Mouse (Mus musculus): ENCODE data around the gene Zfp704.

The Zfp704 gene

DNA sequence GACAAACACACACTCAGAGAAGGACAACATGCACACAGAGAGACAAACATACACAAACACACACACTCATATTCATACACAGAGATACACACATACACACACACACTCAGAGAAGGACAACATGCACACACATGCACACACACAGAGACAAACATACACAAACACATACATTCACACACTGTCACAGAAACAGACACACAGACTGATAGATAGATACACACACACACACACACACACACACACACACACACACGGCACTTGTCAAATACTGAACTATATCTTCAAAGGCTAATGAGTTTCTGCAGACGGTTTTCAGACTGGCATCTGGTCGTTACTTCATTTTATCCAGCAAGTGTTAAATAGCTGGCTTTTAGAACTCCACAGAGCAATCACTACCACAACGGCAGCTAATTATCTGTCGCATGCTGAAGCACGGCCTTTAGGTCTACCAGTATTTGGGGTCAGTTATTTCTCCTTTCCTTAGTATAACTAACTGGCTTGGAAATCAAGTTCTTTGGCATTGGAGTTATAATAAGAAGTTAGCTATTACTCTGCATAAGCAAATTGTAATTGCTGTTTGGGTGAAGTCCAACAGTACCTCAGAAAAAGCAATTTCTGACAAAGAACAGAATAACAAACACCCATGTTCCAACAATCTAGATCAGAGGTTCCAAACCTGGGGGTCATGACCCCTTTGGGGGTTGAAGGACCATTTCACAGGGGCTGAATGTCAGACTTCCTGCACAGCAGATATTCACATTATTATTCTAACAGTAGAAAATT is 51.9 kb downstream of the Zfp704 start:
- no peak for DNase-seq (ENCODE audit: low read depth, low spot score)

DNA sequence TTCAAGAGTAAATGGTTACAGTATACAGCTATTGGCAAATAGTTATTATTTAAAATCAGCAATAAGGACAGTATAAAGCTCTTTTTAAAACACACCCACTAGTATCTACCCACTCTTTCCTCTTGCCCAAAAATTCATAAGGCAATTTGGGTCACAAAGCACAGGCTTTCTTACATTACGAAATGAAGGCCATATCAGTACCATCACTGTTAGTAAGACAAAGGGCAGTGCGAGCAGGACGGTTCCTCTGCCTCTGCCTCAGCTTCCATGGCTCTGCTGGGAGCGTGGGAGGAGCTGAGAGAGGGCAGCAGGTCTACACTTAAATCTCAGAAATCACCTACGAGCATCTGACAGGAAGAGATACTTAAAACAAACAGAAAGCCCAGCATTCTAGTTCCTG is 53.7 kb downstream of the Zfp704 start:
- DNase-seq (ENCODE audit: low read depth, low spot score): no peak

DNA sequence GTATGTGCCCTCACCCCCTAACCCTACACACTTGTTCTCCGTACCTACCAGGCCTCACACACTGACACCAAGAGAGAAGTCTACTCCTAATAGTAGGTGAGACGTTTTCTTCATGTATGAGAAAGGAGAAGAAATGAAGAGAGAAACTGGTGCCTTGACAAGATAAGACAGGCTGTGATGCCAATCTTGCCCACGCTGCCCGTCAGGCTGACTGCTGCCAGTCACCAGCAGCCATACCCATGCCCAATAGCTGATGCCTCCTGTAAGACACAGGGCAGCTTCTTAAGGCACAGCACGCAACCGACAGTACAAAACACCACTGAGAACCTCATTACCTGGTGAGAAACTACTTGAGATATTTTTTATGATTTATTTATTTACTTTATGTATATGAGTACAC is 55.0 kb downstream of the Zfp704 start:
- DNase-seq (ENCODE audit: low read depth, low spot score): no peak

DNA sequence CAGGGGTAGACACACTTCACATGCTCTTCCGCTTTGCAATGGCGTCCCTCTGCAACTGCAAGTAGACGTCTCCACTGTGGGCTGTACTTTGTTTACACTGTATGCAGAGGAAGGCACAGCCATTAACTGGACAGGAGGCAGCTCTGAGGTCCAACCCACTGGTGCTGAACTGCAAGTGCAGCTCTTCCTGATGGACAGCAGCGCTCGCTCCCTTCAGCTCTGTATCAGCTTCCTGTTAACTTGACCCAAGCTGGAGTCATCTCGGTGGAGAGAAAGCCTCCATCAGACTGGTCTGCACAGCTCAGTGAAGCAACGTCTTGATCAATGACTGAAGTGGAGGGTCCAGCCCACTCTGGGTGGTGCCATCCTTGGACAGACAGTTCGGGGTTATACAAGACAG is 57.6 kb downstream of the Zfp704 start:
- DNase-seq (ENCODE audit: low read depth, low spot score): no peak

DNA sequence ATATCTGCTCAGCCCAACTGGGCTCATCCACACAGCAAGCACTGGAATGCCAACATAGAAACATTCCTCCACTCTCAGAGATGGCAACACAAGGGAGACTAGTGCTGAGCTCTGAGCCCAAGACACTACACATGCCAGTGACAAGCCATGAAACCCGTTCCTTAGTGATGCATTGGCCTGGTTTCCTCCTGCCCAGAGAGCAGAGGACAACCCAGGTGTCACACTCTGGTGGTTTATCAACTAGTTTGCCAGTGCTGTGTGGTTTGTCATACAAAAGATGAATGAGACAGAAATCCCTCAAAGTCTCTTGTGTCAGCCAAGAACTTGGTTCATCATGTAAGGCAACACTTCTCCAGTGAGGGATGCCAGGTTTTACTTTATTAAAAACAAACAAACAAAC is 59.0 kb downstream of the Zfp704 start:
- no peak for DNase-seq (ENCODE audit: low read depth, low spot score)

GRCm38 (mm10) chr3:9549815-9550214 is 60.1 kb downstream of the Zfp704 start:
- no peak for DNase-seq (ENCODE audit: low read depth, low spot score)

GRCm38 (mm10) chr3:9548188-9548587 is 61.7 kb downstream of the Zfp704 start:
- DNase-seq (ENCODE audit: low read depth, low spot score): no peak

DNA sequence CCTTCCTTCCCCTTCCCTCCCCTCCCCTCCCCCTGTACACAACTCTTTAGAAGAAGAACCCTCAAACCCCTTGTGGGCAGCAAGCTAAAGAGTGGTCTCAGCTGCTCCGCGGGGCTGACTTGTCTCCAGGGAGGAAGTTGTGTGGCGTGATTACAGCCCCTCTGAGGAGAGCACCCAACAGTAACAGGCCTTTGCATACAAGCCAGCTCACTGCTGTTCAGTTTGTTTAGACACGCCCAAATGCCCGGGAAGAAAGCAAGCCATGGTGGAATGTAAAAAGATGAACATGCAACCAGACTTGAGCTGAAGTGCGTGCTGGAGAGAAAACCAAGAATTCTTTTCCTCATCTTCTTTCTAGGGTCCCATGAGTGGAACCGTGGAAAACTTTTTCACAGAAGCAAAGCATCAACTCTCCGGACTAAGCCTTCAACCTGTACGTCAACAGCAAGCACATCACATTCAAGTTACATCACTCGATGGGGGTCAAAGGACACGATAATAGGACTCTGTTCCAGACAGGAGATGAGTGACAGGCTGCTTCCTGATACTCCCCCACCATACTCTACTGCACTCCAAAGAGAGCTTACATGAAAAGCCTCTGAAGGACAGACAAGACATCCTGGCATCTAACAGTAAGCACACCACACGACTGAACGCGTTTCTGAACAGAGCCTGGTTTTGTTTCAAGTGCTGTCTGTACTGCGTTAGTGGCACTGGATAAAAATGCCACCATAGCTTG is 62.8 kb downstream of the Zfp704 start:
- DNase-seq (ENCODE audit: low read depth, low spot score): peak; percentile 43

- no peak for DNase-seq (ENCODE audit: low read depth, low spot score)
Measured at GRCm38 (mm10) chr3:9544421-9544820, 65.5 kb downstream of the Zfp704 start.

DNA sequence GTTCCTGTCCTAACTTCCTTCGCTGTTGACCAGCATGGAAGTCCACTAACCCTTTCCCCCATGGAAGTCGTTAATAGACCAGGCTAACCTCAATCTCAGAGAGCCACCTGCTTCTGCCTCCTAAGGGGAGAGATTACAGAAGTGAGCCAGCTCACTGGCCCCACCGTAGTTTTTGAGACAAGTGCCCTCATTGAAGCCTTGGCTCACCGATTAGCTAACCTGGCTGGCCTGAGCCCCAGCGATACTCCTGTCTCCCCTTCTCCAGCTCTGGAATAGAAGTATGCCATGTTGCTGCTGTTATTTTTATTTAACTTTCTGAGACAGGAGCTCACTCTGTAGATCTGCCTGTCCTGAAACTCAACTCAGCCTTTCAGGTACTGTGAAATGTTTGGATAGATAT is 66.0 kb downstream of the Zfp704 start:
- no peak for DNase-seq (ENCODE audit: low read depth, low spot score)

- no peak for DNase-seq (ENCODE audit: low read depth, low spot score)
Measured at GRCm38 (mm10) chr3:9543463-9543862, 66.4 kb downstream of the Zfp704 start.

GRCm38 (mm10) chr3:9541561-9541960 is 68.3 kb downstream of the Zfp704 start:
- no peak for DNase-seq (ENCODE audit: low read depth, low spot score)

DNA sequence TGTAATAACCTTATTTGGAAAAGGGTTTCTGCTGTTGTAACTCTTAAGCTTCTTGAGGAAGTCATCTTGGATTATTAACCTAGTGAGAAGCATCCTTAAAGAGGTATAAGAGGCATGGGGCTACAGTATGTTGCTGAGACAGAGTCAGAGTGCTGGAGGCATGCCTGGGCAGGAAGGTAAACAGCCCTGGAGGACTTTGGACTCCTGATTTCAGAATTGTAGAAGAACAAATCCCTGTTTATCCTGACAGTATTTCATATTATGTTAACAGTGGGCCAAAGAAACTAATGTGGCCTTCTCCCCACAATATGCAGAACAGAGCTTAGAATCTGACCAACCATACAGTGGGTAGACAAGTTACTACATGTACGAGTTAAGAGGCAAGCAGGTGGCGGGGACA is 71.4 kb downstream of the Zfp704 start:
- DNase-seq (ENCODE audit: low read depth, low spot score): no peak

- no peak for DNase-seq (ENCODE audit: low read depth, low spot score)
Measured at GRCm38 (mm10) chr3:9537889-9538288, 72.0 kb downstream of the Zfp704 start.

- no peak for DNase-seq (ENCODE audit: low read depth, low spot score)
Measured at GRCm38 (mm10) chr3:9530097-9530780, 79.6 kb downstream of the Zfp704 start.

- DNase-seq (ENCODE audit: low read depth, low spot score): no peak
Measured at GRCm38 (mm10) chr3:9524429-9524828, 85.5 kb downstream of the Zfp704 start.

- DNase-seq (ENCODE audit: low read depth, low spot score): no peak
Measured at GRCm38 (mm10) chr3:9523081-9523932, 86.6 kb downstream of the Zfp704 start.

DNA sequence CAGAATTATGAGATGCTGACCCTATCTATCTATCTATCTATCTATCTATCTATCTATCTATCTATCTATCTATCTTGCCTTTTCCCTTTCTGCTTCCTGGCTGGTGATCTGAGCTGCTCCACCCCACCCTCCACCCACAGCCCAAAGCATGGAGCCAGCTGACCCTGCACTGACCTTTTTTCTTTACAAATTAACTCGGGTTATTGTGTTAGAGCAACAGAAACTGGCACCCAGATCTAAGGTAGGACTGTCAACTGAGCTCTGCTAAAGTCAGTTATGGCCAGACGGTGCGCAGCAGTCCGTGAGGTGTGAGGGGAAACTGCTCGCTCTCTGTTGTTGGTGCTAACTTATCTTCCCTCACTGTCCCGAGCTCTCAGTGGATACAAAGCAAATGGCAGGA is 87.9 kb downstream of the Zfp704 start:
- DNase-seq (ENCODE audit: low read depth, low spot score): no peak

GRCm38 (mm10) chr3:9520728-9521054 is 89.2 kb downstream of the Zfp704 start:
- DNase-seq (ENCODE audit: low read depth, low spot score): no peak

DNA sequence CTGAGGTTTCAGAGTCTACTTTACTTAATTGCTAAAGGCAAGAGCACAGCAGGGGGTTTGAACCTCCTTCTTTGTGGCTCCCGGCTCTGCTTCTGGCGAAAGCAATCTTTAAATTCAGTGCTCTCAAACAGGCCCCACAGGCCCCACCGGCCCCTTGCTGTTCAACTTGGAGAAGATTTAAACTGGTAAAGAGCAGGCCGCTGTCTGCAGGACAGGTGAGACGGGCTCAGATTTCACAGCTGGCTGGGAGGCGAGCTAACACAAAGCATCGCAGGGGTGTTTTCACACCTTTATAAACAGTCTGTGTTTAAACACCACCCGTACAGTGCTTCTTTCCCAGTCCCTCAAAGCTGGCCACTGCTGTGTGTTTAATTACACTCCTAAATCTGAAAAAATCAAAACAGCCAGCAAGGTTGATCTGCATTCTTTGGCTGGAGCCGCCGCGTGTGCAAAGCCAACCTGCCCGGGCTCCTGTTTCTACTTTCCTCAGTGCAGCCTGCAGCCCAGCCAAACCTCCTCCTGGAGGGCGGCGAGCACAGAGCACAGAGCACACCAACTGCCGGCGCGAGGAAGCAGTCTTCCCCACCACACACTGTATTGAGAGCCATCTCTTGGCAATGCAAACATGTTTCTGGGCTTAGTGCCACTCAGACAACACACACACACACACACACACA is 89.7 kb downstream of the Zfp704 start:
- DNase-seq (ENCODE audit: low read depth, low spot score): peak; percentile 82

DNA sequence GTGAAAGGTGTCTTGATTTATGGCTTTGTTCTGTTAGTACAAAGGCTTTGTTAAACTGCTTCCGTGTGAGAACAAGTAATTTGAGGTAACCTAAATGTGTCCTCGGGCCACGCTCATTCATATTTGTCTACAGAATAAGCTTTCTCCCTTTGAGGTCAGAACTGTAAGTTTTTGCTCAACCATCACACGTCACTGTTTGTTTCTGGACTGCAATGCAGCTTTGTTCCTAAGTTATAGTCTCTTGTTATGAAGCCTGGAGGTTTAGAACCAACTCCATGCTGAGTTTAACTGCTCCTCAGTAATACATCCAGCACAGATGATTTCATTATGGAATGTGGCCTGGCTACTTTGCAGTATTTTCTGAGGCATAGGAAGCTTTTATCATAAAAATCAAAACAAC is 90.4 kb downstream of the Zfp704 start:
- DNase-seq (ENCODE audit: low read depth, low spot score): peak; percentile 41

All from forelimb bud, embryonic 11.5 days (tissue).